Mouse (Mus musculus): ENCODE results near the gene Klra8.
"Not testable (repeated sequence)": the region's sequence is repeated elsewhere in the genome, so short reads cannot be mapped to it uniquely, and the experiment has no call there.

Gene Klra8

GRCm38 (mm10) chr6:130129798-130130197, at the start of gene Klra8:
Klra8 (minus strand) TSS chr6:130129898.
- not testable (repeated sequence) for DNase-seq (ENCODE audit: low read depth, low spot score)

- DNase-seq (ENCODE audit: low read depth, low spot score): no peak
Observed at GRCm38 (mm10) chr6:130110485-130110884, 19.2 kb downstream of the Klra8 start.

- not testable (repeated sequence) for DNase-seq (ENCODE audit: low read depth, low spot score)
Observed at GRCm38 (mm10) chr6:130102743-130103142, 27.0 kb downstream of the Klra8 start.

GRCm38 (mm10) chr6:130092336-130092948, 37.3 kb downstream of the Klra8 start:
- DNase-seq (ENCODE audit: low read depth, low spot score): no peak

GRCm38 (mm10) chr6:130067171-130067570, 62.5 kb downstream of the Klra8 start, which contains the start of gene Klra4:
Klra4 (minus strand) TSS chr6:130067271.
- DNase-seq (ENCODE audit: low read depth, low spot score): not testable (repeated sequence)

Measured in embryo, embryonic 11.5 days (tissue).